Mouse (Mus musculus): ENCODE data around the gene Kdm5b.

Kdm5b gene

GRCm38 (mm10) chr1:134560396-134560795, 425 bp downstream of the Kdm5b start:
- peak; percentile 37 for DNase-seq (ENCODE audit: low read depth, low spot score)
- no peaks in the 10 kb centered on the region for H3K27me3 ChIP-seq (ENCODE audit: control insufficient read depth, insufficient read depth, low read length, poor library complexity, severe bottlenecking)
- H3K36me3 ChIP-seq (ENCODE audit: control insufficient read depth, insufficient read depth, low read length, poor library complexity, severe bottlenecking), result no peaks in the 10 kb centered on the region

DNA sequence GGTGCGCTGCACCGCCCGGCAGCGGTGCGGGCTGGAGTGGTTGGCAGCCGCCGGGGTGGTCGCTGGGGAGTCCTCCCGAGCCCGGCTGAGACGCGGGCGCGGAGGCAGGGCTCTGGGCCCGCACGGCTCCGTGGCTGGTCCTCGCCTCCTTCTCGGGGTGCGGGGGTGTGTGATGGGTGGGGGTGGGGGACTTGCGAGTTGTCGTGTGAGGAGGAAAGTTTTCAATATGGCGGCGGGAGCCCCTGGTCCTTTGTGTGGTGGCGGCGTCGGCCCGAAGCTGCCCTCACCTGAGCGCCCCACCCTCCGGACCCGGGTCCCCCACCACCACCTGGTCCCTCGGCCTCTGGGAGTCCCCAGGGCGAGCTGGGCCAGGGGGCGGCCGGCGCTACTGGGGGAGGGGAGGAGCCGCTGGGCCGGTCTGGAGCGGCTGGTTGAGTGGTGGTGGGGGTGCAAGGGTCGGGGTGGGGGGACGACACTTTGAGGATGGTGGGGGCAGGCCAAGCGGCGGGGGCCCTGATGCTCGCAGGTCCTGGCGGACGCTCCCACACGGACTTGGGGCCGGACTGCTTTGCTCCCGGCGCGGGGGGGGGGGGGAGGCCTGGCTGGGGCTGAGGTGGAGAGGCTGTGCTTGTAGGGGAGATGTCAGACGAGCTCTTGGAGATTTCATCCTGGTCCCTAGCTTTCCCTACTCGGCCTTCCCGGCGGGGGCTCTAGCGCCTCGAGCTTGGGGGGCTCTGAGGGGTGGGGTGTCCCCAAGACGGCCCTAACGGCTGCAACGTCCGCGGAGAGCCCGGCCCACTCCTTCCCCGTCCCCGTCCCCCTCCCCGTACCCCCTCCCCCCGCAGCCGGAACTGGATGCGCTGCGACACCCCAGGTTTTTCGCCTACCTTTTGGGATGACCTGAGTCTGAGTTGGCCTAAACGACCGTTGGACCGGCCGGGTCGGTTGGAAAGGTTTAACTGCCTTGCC, 1.1 kb downstream of the Kdm5b start:
- no peaks in the 10 kb centered on the region for H3K27me3 ChIP-seq (ENCODE audit: control insufficient read depth, insufficient read depth, low read length, poor library complexity, severe bottlenecking)
- peak; percentile 34 for DNase-seq (ENCODE audit: low read depth, low spot score)
- no peaks in the 10 kb centered on the region for H3K36me3 ChIP-seq (ENCODE audit: control insufficient read depth, insufficient read depth, low read length, poor library complexity, severe bottlenecking)

GRCm38 (mm10) chr1:134561770-134562143, 1.8 kb downstream of the Kdm5b start:
- H3K27me3 ChIP-seq (ENCODE audit: control insufficient read depth, insufficient read depth, low read length, poor library complexity, severe bottlenecking), result no peaks in the 10 kb centered on the region
- H3K36me3 ChIP-seq (ENCODE audit: control insufficient read depth, insufficient read depth, low read length, poor library complexity, severe bottlenecking), result no peaks in the 10 kb centered on the region
- no peak for DNase-seq (ENCODE audit: low read depth, low spot score)

- DNase-seq (ENCODE audit: low read depth, low spot score), result no peak
- no peaks in the 10 kb centered on the region for H3K36me3 ChIP-seq (ENCODE audit: control insufficient read depth, insufficient read depth, low read length, poor library complexity, severe bottlenecking)
- H3K27me3 ChIP-seq (ENCODE audit: control insufficient read depth, insufficient read depth, low read length, poor library complexity, severe bottlenecking), result no peaks in the 10 kb centered on the region
These were observed 2.5 kb downstream of the Kdm5b start for GRCm38 (mm10) chr1:134562457-134562856.

DNA sequence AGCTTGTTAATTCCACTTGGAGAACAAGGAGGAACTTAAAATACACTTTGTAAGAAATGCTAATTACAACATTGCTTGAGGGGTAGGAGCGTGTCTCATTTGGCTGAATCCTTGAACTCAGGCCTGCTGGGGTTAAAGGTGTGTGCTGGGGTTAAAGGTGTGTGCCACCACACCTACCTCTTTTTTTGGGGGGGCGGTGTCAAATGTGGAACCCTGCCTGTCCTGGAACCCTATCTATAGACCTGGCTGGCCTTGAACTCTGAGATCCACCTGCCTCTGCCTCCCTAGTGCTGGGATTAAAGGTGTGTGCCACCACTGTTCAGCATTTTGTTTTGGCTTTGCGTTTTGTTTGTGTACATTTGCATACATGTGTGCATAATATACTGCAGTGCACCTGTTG, 3.8 kb downstream of the Kdm5b start:
- DNase-seq (ENCODE audit: low read depth, low spot score), result no peak
- no peaks in the 10 kb centered on the region for H3K36me3 ChIP-seq (ENCODE audit: control insufficient read depth, insufficient read depth, low read length, poor library complexity, severe bottlenecking)
- H3K27me3 ChIP-seq (ENCODE audit: control insufficient read depth, insufficient read depth, low read length, poor library complexity, severe bottlenecking), result no peaks in the 10 kb centered on the region

DNA sequence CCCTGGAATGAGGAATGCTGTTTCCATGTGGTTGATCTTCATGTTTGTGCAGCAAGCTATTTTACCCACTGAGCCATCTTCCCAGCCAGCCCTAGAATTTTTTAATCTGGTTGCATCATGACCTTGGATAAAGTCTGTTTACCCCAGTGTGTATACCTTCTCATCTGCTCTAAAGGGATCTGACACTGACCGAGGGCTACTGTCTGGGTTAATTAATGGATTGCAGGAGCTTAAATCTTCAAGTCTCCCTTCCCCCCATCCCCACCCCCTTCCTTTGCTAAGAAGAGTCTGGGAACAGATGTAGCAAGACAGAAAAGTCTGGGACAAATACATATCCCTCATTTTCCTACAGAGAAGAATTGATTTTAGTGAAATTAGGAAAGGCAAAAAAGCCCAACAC, 7.5 kb downstream of the Kdm5b start:
- DNase-seq (ENCODE audit: low read depth, low spot score), result no peak
- no peaks in the 10 kb centered on the region for H3K27me3 ChIP-seq (ENCODE audit: control insufficient read depth, insufficient read depth, low read length, poor library complexity, severe bottlenecking)
- H3K36me3 ChIP-seq (ENCODE audit: control insufficient read depth, insufficient read depth, low read length, poor library complexity, severe bottlenecking), result no peaks in the 10 kb centered on the region

GRCm38 (mm10) chr1:134570171-134570570, 10.2 kb downstream of the Kdm5b start:
- no peaks in the 10 kb centered on the region for H3K36me3 ChIP-seq (ENCODE audit: control insufficient read depth, insufficient read depth, low read length, poor library complexity, severe bottlenecking)
- H3K27me3 ChIP-seq (ENCODE audit: control insufficient read depth, insufficient read depth, low read length, poor library complexity, severe bottlenecking), result no peaks in the 10 kb centered on the region
- DNase-seq (ENCODE audit: low read depth, low spot score), result no peak

- DNase-seq (ENCODE audit: low read depth, low spot score), result no peak
- H3K36me3 ChIP-seq (ENCODE audit: control insufficient read depth, insufficient read depth, low read length, poor library complexity, severe bottlenecking), result no peaks in the 10 kb centered on the region
- no peaks in the 10 kb centered on the region for H3K27me3 ChIP-seq (ENCODE audit: control insufficient read depth, insufficient read depth, low read length, poor library complexity, severe bottlenecking)
These were observed 10.7 kb downstream of the Kdm5b start for GRCm38 (mm10) chr1:134570631-134571030.

GRCm38 (mm10) chr1:134573300-134573931, 13.4 kb downstream of the Kdm5b start:
- H3K27me3 ChIP-seq (ENCODE audit: control insufficient read depth, insufficient read depth, low read length, poor library complexity, severe bottlenecking), result no peaks in the 10 kb centered on the region
- H3K36me3 ChIP-seq (ENCODE audit: control insufficient read depth, insufficient read depth, low read length, poor library complexity, severe bottlenecking), result no peaks in the 10 kb centered on the region
- DNase-seq (ENCODE audit: low read depth, low spot score), result no peak

- DNase-seq (ENCODE audit: low read depth, low spot score), result no peak
- Histone ChIP-seq H3K27me3 (ENCODE audit: control insufficient read depth, insufficient read depth, low read length, poor library complexity, severe bottlenecking) (no peaks in the 10 kb centered on the region), H3K36me3 (ENCODE audit: control insufficient read depth, insufficient read depth, low read length, poor library complexity, severe bottlenecking) (no peaks in the 10 kb centered on the region)
These were observed 14.0 kb downstream of the Kdm5b start for GRCm38 (mm10) chr1:134573932-134574315.

DNA sequence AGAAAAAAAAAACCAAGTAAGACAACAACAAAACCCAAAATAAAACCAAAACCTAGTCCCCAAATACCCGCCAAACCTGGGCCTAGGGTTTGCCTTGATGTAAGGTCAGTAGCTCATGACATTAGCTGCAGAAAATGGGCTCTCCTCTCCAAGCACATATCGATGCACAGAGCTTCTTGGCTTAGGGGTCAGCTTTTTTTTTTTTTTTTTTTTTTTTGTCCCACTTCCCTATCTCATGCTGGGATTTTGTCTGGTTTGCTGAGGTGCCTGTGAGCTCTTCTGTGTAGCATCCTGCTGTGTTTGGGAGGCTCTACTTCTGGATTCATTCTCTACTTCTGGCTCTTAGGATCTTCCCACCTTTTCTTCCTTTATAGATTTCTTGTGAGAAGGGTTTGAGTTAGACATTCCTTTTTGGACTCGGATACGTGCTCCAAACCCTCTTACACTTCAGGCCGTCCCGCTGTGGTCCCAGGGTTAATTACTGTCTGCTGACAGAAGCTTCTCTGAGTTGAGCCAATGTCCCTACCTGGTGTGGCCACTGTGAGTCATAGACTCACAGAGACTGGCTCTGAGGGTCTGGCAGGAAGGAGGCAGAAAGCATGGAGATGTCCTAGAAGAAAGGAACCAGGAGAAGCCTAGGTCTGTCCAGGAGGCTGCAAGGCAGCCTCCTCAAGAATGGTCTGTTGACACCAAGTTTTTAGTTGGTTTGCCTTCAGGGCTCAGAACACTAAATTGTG, 17.6 kb downstream of the Kdm5b start:
- H3K27me3 ChIP-seq (ENCODE audit: control insufficient read depth, insufficient read depth, low read length, poor library complexity, severe bottlenecking), result no peaks in the 10 kb centered on the region

DNA sequence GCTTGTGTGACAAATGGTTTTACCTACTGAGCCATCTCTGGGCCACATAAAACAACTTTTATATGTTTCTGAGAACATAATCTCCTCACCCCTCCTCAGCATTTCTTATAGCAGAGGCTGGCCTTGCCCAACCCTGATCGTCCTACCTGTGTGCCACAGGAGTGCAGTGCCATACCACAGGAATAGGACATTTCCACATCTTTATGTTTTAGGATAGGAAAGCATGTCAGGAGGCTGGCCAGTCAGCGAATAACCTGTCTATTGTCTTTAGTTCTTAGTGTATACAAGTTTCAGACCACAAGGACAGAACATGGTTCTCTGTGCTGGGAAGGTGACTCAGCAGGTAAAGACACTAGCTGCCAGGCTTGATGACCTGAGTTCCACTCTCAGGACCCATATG, 20.8 kb downstream of the Kdm5b start:
- DNase-seq (ENCODE audit: low read depth, low spot score), result no peak
- Histone ChIP-seq H3K27me3 (ENCODE audit: control insufficient read depth, insufficient read depth, low read length, poor library complexity, severe bottlenecking) (no peaks in the 10 kb centered on the region), H3K36me3 (ENCODE audit: control insufficient read depth, insufficient read depth, low read length, poor library complexity, severe bottlenecking) (no peaks in the 10 kb centered on the region)

More for the DNA sequence above, 17.6 kb downstream of the Kdm5b start:
- no peak for DNase-seq (ENCODE audit: low read depth, low spot score)
- no peaks in the 10 kb centered on the region for H3K36me3 ChIP-seq (ENCODE audit: control insufficient read depth, insufficient read depth, low read length, poor library complexity, severe bottlenecking)

- no peaks in the 10 kb centered on the region for H3K36me3 ChIP-seq (ENCODE audit: control insufficient read depth, insufficient read depth, low read length, poor library complexity, severe bottlenecking)
- no peak for DNase-seq (ENCODE audit: low read depth, low spot score)
- H3K27me3 ChIP-seq (ENCODE audit: control insufficient read depth, insufficient read depth, low read length, poor library complexity, severe bottlenecking), result no peaks in the 10 kb centered on the region
These were observed 23.6 kb downstream of the Kdm5b start for GRCm38 (mm10) chr1:134583560-134583959.

DNA sequence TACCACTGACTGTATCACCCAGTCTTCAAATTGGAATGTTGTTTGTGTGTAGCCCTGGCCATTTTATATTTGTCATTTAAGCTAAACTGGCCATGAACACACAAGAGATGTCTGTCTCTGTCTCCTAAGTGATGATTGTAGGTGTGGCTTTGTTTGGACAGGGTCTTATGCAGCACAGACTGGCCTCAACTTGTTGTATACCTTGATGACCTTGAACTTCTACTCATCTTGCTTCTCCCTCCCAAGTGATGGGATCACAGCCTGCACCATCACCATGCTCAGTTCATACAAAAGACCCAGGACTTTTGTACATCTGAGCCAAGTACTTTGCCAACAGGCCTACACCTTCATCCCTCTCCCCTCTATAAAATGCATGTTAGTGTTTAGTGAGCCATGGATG, 29.7 kb downstream of the Kdm5b start:
- DNase-seq (ENCODE audit: low read depth, low spot score), result no peak
- peaks cover 6% of the 10 kb centered on the region; the same call in 1 of the 2 replicates for H3K36me3 ChIP-seq (ENCODE audit: control insufficient read depth, insufficient read depth, low read length, poor library complexity, severe bottlenecking)
- H3K27me3 ChIP-seq (ENCODE audit: control insufficient read depth, insufficient read depth, low read length, poor library complexity, severe bottlenecking), result no peaks in the 10 kb centered on the region

GRCm38 (mm10) chr1:134591773-134592172, 31.8 kb downstream of the Kdm5b start:
- peak; percentile 30 for DNase-seq (ENCODE audit: low read depth, low spot score)
- Histone ChIP-seq H3K27me3 (ENCODE audit: control insufficient read depth, insufficient read depth, low read length, poor library complexity, severe bottlenecking) (no peaks in the 10 kb centered on the region), H3K36me3 (ENCODE audit: control insufficient read depth, insufficient read depth, low read length, poor library complexity, severe bottlenecking) (peaks cover 9% of the 10 kb centered on the region)

Data from splenic B cell, adult 2 months (primary cell).